Mouse (Mus musculus) heart, embryonic 15.5 days (tissue): Measurements from ENCODE around the gene Pdpk1. TPM values are rescaled to one million over a fixed set of nuclear protein-coding genes. Genes with fewer than 3 reads are reported as not detected.

Experiments
- ATAC-seq: fragments of 200-750 bp; cut with Nextera tagmentation; replicated peaks from 2 replicates; pipeline ENCODE4 v1.8.0; 2017; ENCODE audit warnings: low read depth, moderate TSS enrichment; ENCODE audit not compliant: insufficient number of reproducible peaks, insufficient read depth, low FRiP score
- H3K27ac ChIP-seq: fragments of 300-500 bp; sonication (generic); 2 replicates; pipeline ENCODE4 v1.5.1; 2015; ENCODE audit warnings: mild to moderate bottlenecking, inconsistent platforms
- H3K27me3 ChIP-seq: fragments of 300-500 bp; sonication (generic); 2 replicates; pipeline ENCODE4 v1.6.1; 2015; ENCODE audit warnings: inconsistent platforms
- H3K36me3 ChIP-seq: fragments of 300-500 bp; sonication (generic); 2 replicates; pipeline ENCODE4 v1.6.1; 2015; ENCODE audit warnings: mild to moderate bottlenecking, inconsistent platforms
- H3K4me1 ChIP-seq: fragments of 300-500 bp; sonication (generic); replicated peaks from 2 replicates; pipeline ENCODE4 v1.6.1; 2015; ENCODE audit warnings: inconsistent platforms
- H3K4me2 ChIP-seq: fragments of 300-500 bp; sonication (generic); 2 replicates; pipeline ENCODE4 v1.6.1; 2015; ENCODE audit warnings: inconsistent platforms, mild to moderate bottlenecking, moderate library complexity
- H3K4me3 ChIP-seq: fragments of 300-500 bp; sonication (generic); 2 replicates; pipeline ENCODE4 v1.5.1; 2015; ENCODE audit warnings: mild to moderate bottlenecking, inconsistent platforms
- H3K9ac ChIP-seq: fragments of 300-500 bp; sonication (generic); 2 replicates; pipeline ENCODE4 v1.6.1; 2015; ENCODE audit warnings: mild to moderate bottlenecking, inconsistent platforms
- H3K9me3 ChIP-seq: fragments of 300-500 bp; sonication (generic); replicated peaks from 2 replicates; pipeline ENCODE4 v1.6.1; 2016; ENCODE audit warnings: inconsistent platforms
- WGBS: fragments of 180-500 bp; shearing (Covaris S2); methylation state at CpG from one replicate; pipeline ENCODE4 v1.1.7; 2015; ENCODE audit warnings: mixed read lengths; 5-methylcytosine and 5-hydroxymethylcytosine counted together
- polyA plus RNA-seq: library from polyadenylated mRNA; unstranded; fragments of >200 nt; fragmentation: Nextera tagmentation; extraction: Ambion mirVana; gene quantifications from 2 replicates; pipeline ENCODE4 v1.2.1, GENCODE M21; 2015

Pdpk1 gene
- polyA plus RNA-seq, 1 experiment from 2014 or later: 39.5 TPM

DNA sequence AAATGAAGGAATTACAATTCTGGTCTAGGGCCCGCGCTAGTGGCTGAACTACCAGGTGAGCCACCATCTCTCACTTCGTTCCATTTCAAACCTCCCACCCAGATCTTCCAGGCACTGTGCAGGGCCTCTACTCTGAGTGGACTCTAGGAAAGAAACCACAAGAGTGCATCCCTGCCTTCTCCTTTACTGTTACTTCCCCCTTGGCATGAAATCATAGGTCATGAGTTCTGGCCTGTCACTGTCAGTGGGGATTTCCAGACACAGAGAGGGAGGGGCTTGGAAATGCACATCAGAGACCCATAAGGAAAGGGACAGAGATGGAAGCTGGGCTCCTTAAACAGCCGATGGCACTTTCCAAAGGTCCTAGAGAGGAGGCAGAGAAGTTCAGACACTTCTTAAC is 21.0 kb upstream of the Pdpk1 start:
- no peak overlapping the region for H3K27ac ChIP-seq
- H3K9me3 ChIP-seq: no peaks in the 10 kb centered on the region
- peaks cover 28% of the 10 kb centered on the region for H3K4me1 ChIP-seq
- H3K27me3 ChIP-seq: no peaks in the 10 kb centered on the region
- 79% methylated on average over 4 of the region's 4 CpGs for WGBS
- H3K36me3 ChIP-seq: peaks cover 10% of the 10 kb centered on the region
- no peak for ATAC-seq
- no peak overlapping the region for H3K4me2 ChIP-seq
- no peak overlapping the region for H3K4me3 ChIP-seq
- H3K9ac ChIP-seq: no peak overlapping the region

DNA sequence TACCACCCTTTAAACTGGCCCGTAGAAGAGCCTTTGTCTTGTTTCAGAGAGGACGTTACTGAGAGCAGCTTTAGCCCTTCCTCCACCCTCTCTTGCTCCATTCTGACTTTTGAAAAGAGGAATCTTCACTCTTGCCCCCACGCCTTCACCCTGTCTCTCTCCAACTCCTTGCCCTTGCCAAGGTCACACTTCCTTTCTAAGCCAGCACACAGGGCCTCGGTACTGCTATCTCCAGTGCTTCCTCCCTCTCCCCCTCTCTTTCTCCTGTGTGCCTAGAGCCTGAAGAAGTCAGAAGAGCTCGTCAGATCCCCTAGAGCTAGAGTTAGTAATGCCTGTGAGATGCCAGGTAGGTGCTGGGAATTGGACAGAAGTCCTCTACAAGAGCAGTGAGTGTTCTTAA is 20.0 kb upstream of the Pdpk1 start:
- 0 out of 2 replicates have a peak overlapping the region, but pooled peaks have one; percentile 99 for H3K27ac ChIP-seq
- no peaks in the 10 kb centered on the region for H3K9me3 ChIP-seq
- 66% methylated on average over 5 of the region's 5 CpGs for WGBS
- no peak for ATAC-seq
- H3K36me3 ChIP-seq: peaks cover 14% of the 10 kb centered on the region
- no peaks in the 10 kb centered on the region for H3K27me3 ChIP-seq
- H3K9ac ChIP-seq: no peak overlapping the region
- H3K4me2 ChIP-seq: no peak overlapping the region
- no peak overlapping the region for H3K4me3 ChIP-seq
- H3K4me1 ChIP-seq: peaks cover 28% of the 10 kb centered on the region

DNA sequence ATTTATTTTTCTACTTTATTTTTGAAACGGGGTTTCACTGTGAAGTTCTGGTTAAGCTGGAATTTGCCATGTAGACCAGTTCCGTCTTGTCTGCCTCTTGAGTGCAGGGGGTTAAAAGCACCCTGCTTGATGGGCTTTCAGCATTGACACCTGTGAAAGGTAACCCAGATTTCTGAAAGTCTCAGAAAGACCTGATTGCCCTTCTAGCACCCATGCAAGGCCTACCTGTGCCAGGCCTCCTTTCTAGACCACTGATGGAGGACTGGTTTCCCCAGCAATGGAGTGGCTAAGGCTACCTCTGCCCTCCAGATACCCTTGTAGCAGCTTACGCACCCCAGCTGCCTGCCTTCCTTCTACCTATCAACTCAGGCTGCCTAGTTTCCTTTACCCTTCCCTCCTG is 19.4 kb upstream of the Pdpk1 start:
- Histone ChIP-seq H3K4me2 (peak overlapping the region; percentile 80), H3K27me3 (no peaks in the 10 kb centered on the region), H3K36me3 (peaks cover 17% of the 10 kb centered on the region), H3K4me3 (peak overlapping the region; percentile 85), H3K4me1 (peaks cover 34% of the 10 kb centered on the region), H3K9me3 (no peaks in the 10 kb centered on the region), H3K9ac (peak overlapping the region; percentile 89), H3K27ac (peak overlapping the region; percentile 99; the same call in 1 of the 2 replicates)
- no peak for ATAC-seq
- 69% methylated on average over 3 of the region's 3 CpGs for WGBS

DNA sequence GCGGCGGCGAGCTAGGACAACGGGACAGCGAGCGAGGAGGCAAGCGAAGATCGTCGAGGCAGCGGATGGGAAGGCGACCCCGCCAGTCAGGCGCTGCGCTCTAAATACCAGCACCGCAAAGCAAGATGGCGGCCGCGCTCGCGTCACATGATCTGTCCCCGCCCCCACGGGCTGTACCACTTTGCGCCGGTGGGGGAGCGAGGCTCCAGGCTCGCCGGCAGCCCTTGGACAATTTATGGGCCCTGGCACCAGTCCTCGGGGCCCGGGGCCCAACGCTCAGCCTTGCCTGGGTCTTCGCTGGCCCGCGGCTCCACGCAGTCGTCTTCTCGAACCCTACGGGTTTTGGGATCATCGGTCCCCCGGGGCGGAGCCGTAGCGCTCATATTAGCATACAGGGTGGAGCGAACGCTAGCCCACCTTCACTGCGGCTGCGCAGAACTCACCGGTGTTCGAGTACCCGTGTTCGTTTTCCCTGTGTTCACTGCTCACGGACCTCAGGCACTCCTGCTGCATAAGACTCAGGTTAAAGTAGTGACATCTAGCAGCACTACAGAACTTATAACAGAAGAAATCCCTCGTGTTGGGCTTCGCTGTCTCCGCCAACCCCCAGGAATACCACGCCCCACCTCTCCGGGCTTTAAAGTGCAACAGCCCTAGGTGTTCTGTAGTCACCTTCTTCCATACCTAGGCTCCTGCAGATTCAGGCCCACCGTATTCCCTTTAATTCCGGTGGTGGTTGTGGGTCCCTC is 18.8 kb upstream of the Pdpk1 start, which contains the start of gene Atp6v0c:
Gene Atp6v0c (minus strand): TSS at position 386 of the 749 bp plus-strand sequence.
- Histone ChIP-seq H3K27me3 (no peaks in the 10 kb centered on the region), H3K4me3 (peak within 1 kb of the TSS; percentile 85), H3K9ac (peak within 1 kb of the TSS; percentile 89), H3K9me3 (no peaks in the 10 kb centered on the region), H3K4me1 (peaks cover 34% of the 10 kb centered on the region), H3K36me3 (peaks cover 22% of the 10 kb centered on the region), H3K4me2 (peak within 1 kb of the TSS; percentile 80), H3K27ac (peak within 1 kb of the TSS; percentile 99)
- peak; percentile 87 for ATAC-seq
- WGBS: under 1% methylated on average over 58 of the region's 58 CpGs

DNA sequence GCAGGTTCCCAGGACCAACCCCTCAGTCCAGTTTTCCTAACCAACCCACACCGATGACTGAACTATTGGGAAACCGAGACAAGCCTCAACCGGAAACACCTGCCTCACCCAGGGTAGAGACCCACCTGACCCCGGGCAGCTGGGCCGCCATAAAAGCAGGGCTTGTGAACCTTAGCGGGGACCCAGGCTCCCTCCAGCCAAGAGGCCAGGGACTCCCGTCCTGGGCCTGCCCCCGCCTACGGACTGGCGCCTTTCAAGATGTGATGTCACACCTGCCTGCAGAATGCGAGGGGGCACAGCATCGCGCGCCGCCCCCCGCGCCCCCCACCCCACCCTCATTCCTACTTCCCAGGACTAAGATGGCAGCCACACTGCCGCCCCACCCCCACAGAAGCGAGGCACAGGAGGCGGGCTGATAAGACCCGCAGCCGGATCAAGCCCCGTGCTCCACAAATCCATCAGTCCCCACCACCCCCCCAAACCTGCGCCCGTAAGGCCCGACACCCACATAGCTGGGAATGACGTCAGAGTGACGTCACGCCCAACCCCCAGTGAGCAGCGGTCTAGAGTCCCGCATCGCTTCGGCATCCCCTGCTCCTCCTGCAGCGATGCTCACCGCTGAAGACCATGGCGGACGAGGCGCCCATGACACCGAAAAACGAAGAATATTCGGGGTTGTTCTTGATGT is 18.0 kb upstream of the Pdpk1 start:
- peak; percentile 54 for ATAC-seq
- WGBS: under 1% methylated on average over 41 of the region's 41 CpGs
- H3K36me3 ChIP-seq: peaks cover 22% of the 10 kb centered on the region
- peak overlapping the region; percentile 89 for H3K9ac ChIP-seq
- peak overlapping the region; percentile 85 for H3K4me3 ChIP-seq
- H3K4me1 ChIP-seq: peaks cover 34% of the 10 kb centered on the region
- peak overlapping the region; percentile 99 for H3K27ac ChIP-seq
- H3K27me3 ChIP-seq: no peaks in the 10 kb centered on the region
- H3K4me2 ChIP-seq: peak overlapping the region; percentile 80
- no peaks in the 10 kb centered on the region for H3K9me3 ChIP-seq

DNA sequence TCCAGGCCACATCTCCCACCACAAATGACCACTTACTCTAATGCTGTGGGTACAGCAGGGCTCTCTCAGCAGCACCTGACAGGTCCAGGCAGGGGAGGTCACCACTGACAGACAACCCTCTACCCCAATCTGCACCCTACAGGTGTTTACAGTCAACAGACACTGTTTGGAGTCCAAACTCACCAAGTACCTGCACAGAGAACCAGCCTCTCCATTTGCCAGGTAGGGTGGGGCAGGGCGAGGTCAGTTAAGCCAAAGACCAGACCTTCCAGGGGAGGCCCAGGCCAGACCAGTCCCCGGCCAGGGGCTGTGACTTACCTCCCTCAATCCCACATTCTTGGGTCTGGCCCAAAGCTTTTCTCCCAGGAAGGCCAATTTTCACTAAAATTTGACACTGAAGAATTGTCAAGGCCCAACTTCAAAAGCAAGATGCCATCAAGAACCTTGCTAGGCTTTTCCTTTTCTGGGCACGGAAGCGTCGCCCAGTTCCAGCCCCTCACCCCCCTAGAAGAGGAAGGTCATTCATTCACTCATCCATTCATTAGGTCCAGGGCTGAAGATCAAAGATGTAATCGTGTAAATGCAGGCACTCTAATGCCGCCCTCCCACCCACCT is 17.3 kb upstream of the Pdpk1 start:
- peak overlapping the region; percentile 99; the same call in 1 of the 2 replicates for H3K27ac ChIP-seq
- no peaks in the 10 kb centered on the region for H3K27me3 ChIP-seq
- ATAC-seq: no peak
- 48% methylated on average over 7 of the region's 7 CpGs for WGBS
- peak overlapping the region; percentile 85 for H3K4me3 ChIP-seq
- H3K4me2 ChIP-seq: peak overlapping the region; percentile 80
- H3K36me3 ChIP-seq: peaks cover 22% of the 10 kb centered on the region
- H3K4me1 ChIP-seq: peaks cover 32% of the 10 kb centered on the region
- H3K9ac ChIP-seq: peak overlapping the region; percentile 89
- H3K9me3 ChIP-seq: no peaks in the 10 kb centered on the region

DNA sequence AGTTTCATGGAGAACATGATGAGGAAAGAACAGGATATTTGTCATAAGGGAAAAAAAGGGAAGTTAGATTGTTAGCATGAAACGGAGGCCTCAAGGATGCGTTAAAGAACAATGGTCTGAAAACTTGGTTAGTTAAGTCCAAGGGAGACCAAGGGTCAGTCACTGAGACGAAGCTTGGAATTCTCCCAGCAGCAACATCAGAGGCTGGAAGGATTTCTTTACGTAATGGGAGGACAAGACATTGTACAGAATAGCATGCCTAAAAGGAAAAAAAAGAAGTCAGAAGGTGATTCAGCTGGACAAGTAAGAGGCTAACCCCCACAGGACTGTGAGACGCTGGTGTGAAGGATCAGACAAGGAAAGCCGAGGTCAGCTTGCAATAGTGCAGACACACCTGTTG is 16.4 kb upstream of the Pdpk1 start:
- peak overlapping the region; percentile 85 for H3K4me3 ChIP-seq
- H3K4me2 ChIP-seq: peak overlapping the region; percentile 80; the same call in 1 of the 2 replicates
- ATAC-seq: no peak
- no peaks in the 10 kb centered on the region for H3K27me3 ChIP-seq
- 71% methylated on average over 6 of the region's 6 CpGs for WGBS
- H3K4me1 ChIP-seq: peaks cover 38% of the 10 kb centered on the region
- H3K27ac ChIP-seq: 0 out of 2 replicates have a peak overlapping the region, but pooled peaks have one; percentile 20
- H3K9ac ChIP-seq: 0 out of 2 replicates have a peak overlapping the region, but pooled peaks have one; percentile 33
- H3K36me3 ChIP-seq: peaks cover 22% of the 10 kb centered on the region
- no peaks in the 10 kb centered on the region for H3K9me3 ChIP-seq

DNA sequence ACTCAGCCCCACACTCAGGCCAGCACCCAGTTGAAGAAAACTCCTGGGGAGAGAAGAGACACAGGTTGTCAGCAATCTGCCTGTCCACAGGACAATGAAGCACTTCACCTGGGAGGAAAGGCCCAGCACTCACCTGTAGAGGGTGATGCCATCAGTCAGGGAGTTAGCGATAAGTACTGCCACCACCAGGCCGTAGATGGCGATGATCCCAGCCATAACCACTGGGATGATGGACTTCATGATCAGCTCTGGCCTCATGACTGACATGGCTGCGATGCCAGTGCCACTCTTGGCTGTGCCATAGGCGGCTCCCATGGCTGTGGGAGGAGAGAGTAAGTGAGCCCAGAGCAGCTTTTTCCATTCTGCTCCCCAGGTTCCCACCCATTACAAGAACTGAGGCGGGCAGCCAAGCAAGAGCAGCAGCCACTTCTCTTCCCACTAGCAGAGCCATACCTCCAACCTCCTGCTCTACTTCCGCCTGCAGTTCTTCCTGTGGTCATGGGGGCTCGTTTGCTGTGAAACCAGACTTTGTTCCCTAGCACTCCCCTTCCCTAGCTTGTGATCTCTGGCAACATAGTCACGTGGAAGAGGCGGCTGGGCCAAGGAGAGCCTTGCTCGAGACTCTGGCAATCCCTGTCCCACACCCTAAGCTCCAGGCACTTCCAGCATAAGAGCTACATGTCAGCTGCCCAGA is 14.0 kb upstream of the Pdpk1 start:
- H3K4me1 ChIP-seq: peaks cover 35% of the 10 kb centered on the region
- WGBS: 73% methylated on average over 11 of the region's 11 CpGs
- ATAC-seq: no peak
- no peak overlapping the region for H3K27ac ChIP-seq
- no peaks in the 10 kb centered on the region for H3K9me3 ChIP-seq
- H3K27me3 ChIP-seq: no peaks in the 10 kb centered on the region
- no peak overlapping the region for H3K9ac ChIP-seq
- H3K36me3 ChIP-seq: peaks cover 22% of the 10 kb centered on the region
- H3K4me3 ChIP-seq: no peak overlapping the region
- H3K4me2 ChIP-seq: no peak overlapping the region

DNA sequence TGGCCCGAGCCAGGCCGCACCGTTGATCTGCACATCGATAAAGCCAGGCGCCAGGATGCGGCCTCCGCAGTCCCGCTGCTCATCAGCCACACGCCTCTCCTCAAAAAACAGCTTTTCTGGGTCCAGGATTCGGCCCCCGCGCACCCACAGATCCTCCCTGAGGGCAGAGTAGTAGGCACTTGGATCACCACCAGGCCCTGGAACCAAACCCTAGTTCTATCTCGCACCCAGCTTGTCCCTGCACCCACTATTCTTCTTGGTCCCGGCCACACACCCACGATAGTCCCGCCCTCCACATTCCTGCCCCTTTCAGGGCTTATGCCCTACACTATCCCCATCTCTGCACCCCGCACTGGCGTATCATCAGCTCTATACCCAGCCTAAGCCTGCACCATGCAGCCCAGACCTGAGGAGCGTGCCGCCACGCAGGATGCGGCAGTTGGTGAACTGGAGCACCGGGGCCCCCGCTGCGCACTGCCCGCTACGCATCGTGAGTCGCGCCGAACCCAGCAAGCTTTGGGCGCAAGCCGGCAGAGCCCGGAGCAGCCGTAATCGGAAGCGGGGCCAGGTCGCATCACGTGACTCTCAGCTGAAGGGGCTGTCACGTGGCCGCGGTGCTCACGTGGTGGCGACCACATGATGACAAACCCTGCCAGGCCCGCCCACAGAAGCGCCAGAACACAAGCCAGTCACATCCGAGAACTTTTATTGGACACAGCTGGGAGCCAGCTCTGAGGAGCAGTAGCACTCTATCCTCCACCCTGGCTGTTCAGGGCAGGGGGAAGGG is 12.6 kb upstream of the Pdpk1 start, which contains the start of gene Amdhd2:
Gene Amdhd2 (minus strand): TSS at position 591 of the 787 bp plus-strand sequence.
- Histone ChIP-seq H3K27ac (peak within 1 kb of the TSS; percentile 90), H3K4me1 (peaks cover 34% of the 10 kb centered on the region), H3K9ac (peak within 1 kb of the TSS; percentile 75), H3K36me3 (peaks cover 22% of the 10 kb centered on the region), H3K27me3 (no peaks in the 10 kb centered on the region), H3K4me2 (peak within 1 kb of the TSS; percentile 99), H3K9me3 (no peaks in the 10 kb centered on the region), H3K4me3 (peak within 1 kb of the TSS; percentile 86)
- under 1% methylated on average over 47 of the region's 47 CpGs for WGBS
- peak; percentile 81 for ATAC-seq

DNA sequence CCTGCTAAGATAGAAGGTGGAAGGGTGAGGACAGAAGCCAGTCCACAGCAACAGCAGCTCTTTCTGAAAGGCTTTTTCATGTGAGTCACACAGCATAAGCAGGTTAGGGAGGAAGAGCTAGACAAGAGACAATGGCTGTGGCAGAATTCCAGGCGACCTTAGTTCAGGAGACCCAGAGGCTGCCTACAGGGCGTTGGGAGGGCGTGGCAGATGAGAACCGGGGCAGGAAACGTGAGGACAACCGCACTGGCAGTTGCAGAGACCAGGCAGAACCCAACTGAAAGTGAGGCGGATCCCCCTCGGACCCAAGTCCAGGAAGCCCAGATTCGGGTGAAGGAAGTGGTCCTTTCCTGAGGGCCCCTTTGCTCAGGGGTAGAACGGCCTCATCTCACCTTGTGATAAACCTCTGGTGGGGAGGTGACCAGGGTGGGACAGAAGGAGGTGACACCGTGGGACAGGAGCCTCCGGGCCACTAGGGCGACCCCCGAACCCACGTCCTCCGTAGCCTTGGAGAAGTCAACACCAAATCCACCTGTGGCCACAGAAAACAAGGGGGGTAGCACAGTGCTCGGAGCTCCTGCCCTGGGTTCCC is 12.0 kb upstream of the Pdpk1 start:
- Histone ChIP-seq H3K36me3 (peaks cover 22% of the 10 kb centered on the region), H3K9ac (peak overlapping the region; percentile 75), H3K4me3 (peak overlapping the region; percentile 86), H3K9me3 (no peaks in the 10 kb centered on the region), H3K4me2 (peak overlapping the region; percentile 99), H3K4me1 (peaks cover 27% of the 10 kb centered on the region), H3K27me3 (no peaks in the 10 kb centered on the region), H3K27ac (peak overlapping the region; percentile 90)
- peak; percentile 5; the same call in 1 of the 2 replicates for ATAC-seq
- 18% methylated on average over 17 of the region's 17 CpGs for WGBS
